Mouse (Mus musculus) lung, adult 2 months (tissue): ENCODE results near the gene Sin3a. TPM values are rescaled to one million over a fixed set of nuclear protein-coding genes. Genes with fewer than 3 reads are reported as not detected.

ENCODE experiments used
- DNase-seq: peaks from one replicate; pipeline ENCODE4 v3.0.0; 2022
- H3K4me1 ChIP-seq: fragments of 200-500 bp; 2 replicates; pipeline ENCODE4 v1.6.1; 2011; ENCODE audit warnings: low read length; ENCODE audit not compliant: control insufficient read depth, insufficient read depth
- H3K4me3 ChIP-seq: fragments of 200-500 bp; replicated peaks from 2 replicates; pipeline ENCODE3; 2011; ENCODE audit warnings: low read depth, mild to moderate bottlenecking, control low read depth, low read length; ENCODE audit errors: extremely low read depth
- CTCF ChIP-seq: fragments of 200-500 bp; IDR thresholded peaks from 2 replicates; pipeline ENCODE4 v1.5.1; 2011; ENCODE audit warnings: mild to moderate bottlenecking, low read length, control low read depth; ENCODE audit not compliant: insufficient read depth
- POLR2A ChIP-seq: fragments of 200-500 bp; IDR thresholded peaks from 2 replicates; pipeline ENCODE4 v1.6.1; 2011; ENCODE audit warnings: low read depth, mild to moderate bottlenecking, control low read depth, low read length, borderline replicate concordance; ENCODE audit errors: extremely low read depth
- WGBS: fragments of 180-500 bp; shearing (Covaris S2); methylation state at CpG from one replicate; pipeline ENCODE4 v1.1.7; 2018; 5-methylcytosine and 5-hydroxymethylcytosine counted together
- polyA plus RNA-seq: library from polyadenylated mRNA; depleted of rRNA; stranded (reverse); fragments of >200 nt; gene quantifications from 2 replicates; pipeline ENCODE4 v1.2.3, GENCODE M21; 2012

Sin3a gene
- polyA plus RNA-seq, 1 experiment: 68.4 TPM

DNA sequence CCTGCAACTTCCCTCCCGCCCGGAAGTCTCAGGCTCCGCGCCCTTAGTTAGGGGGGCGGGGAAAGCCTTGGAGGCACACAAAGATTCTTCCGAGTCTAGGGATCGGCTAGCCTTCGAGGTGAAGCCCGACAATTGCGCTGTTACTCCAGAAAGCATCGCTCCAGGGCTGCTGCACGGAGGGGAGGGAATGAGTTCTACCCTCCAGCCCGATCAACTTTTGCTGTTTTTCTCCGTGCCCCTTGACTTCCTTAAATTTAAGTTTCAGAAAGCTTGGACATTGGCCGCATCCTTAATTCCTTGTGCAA lies 1.9 kb downstream of the Sin3a start:
- no peak for DNase-seq
- no peak for TF ChIP-seq CTCF
- peak; percentile 79; the same call in 1 of the 2 replicates for TF ChIP-seq POLR2A
- 0% methylated on average over 15 of the region's 15 CpGs for WGBS

DNA sequence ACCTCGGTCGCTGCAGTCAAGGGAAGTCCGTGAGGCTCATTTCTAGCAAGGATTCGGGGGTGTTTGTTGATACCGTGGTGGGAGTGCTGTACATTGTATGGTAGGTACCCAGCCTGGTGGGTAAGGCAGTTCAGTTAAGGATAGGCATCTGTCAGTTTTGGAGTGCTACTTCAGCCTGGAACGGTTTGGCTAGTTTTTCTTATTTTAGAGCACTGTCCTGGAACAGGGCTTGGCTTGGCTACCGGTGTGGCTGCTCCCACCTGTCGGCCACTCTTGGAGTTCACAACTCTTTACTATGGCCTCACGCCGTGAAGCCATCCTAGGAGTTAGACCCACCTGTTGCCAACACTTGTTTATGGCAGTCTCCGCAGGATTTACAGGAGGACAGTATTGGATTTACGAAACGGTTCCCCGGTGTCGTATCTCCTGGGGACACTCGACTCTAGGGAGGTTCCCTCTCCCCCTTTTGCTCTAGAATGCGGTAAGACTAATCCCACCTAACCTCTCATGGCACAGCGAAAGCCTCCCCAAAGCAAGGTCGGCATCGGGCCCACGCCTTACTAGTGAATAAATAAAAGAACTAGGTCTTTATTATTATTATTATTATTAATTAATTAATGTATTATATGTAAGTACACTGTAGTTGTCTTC lies 2.5 kb downstream of the Sin3a start:
- 2% methylated on average over 21 of the region's 21 CpGs for WGBS
- peaks cover 13% of the 10 kb centered on the region for H3K4me1 ChIP-seq
- peak overlapping the region; percentile 85 for H3K4me3 ChIP-seq

More for the DNA sequence above, 1.9 kb downstream of the Sin3a start:
- Histone ChIP-seq H3K4me1 (peaks cover 13% of the 10 kb centered on the region), H3K4me3 (peak overlapping the region; percentile 85)

DNA sequence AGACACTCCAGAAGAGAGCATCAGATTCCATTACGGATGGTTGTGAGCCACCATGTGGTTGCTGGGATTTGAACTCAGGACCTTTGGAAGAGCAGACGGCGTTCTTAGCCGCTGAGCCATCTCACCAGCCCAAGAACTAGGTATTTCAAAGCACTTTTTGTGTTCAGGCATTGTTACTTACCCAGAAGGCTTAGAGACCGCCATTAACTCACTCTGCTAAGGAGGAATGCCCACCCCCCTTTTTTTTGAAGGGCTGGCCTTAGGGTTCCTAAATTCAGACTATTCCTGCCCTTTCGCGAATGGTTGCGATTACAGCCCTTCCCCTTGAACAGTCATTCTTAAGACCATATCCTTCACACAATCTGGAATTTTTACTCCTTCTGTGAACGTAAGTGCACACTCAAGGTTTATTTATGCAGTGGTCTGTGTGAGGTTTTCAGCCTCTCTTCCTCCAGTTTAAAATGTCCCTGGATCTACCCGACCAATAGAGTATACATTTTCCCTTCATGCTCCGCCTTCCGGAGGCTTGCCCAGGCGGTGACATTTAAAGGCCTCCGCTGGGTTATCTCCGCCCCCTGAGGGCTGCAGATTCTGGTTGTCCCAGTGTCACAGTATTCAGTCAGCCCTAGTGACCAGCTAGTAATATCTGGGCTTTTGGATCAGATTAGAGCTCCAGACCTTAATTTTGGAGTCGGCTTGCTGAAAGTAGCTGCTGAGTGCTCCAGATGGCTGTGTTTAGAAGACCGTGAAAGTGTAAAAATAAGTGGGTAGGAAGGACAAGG lies 3.2 kb downstream of the Sin3a start:
- Histone ChIP-seq H3K4me3 (peak overlapping the region; percentile 51), H3K4me1 (peaks cover 13% of the 10 kb centered on the region)
- WGBS: 3% methylated on average over 17 of the region's 17 CpGs
- DNase-seq: peak; percentile 63
- no peak for TF ChIP-seq POLR2A

More for the DNA sequence above, 2.5 kb downstream of the Sin3a start:
- DNase-seq: peak; percentile 23
- no peak for TF ChIP-seq POLR2A
- TF ChIP-seq CTCF: 0 out of 2 replicates have a peak, but pooled peaks have one; percentile 20

DNA sequence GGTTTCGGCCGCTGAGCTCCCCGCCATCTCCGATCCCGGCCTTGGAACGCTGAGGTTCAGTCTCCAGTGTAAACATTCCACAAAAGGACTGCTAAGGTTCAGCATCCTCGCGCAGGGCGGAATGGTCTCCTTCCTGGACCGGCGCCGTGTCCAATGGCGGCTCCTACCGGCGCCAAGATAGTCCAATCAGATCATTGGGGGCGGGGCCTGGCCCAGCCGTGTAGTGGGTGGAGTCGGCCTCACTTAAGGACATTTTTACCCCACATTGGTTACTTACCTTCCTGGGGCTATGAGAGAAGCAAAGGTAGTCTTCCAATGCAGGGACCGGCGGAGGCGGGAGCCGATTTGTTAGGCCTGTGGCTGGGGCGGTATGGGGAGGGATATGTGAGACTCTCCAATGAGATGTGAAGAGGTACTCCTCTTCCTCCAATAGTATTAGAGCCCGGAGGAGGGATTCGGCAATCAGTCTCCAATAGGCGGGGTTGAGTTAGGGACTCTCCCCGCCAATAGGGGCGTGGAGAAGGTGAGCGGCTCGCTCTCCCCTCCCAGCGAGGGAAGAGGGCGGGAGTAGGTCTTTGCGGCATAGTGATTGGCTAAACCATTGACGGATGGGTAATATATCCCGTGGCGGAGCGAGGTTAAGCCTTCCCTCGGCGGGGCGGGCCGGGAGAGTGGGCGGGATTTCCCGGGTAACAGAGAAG lies 4.0 kb downstream of the Sin3a start:
- DNase-seq: peak; percentile 99
- under 1% methylated on average over 43 of the region's 43 CpGs for WGBS
- TF ChIP-seq CTCF (no peak), POLR2A (peak; percentile 65; the same call in 1 of the 2 replicates)
- Histone ChIP-seq H3K4me3 (peak overlapping the region; percentile 51), H3K4me1 (peaks cover 13% of the 10 kb centered on the region)

DNA sequence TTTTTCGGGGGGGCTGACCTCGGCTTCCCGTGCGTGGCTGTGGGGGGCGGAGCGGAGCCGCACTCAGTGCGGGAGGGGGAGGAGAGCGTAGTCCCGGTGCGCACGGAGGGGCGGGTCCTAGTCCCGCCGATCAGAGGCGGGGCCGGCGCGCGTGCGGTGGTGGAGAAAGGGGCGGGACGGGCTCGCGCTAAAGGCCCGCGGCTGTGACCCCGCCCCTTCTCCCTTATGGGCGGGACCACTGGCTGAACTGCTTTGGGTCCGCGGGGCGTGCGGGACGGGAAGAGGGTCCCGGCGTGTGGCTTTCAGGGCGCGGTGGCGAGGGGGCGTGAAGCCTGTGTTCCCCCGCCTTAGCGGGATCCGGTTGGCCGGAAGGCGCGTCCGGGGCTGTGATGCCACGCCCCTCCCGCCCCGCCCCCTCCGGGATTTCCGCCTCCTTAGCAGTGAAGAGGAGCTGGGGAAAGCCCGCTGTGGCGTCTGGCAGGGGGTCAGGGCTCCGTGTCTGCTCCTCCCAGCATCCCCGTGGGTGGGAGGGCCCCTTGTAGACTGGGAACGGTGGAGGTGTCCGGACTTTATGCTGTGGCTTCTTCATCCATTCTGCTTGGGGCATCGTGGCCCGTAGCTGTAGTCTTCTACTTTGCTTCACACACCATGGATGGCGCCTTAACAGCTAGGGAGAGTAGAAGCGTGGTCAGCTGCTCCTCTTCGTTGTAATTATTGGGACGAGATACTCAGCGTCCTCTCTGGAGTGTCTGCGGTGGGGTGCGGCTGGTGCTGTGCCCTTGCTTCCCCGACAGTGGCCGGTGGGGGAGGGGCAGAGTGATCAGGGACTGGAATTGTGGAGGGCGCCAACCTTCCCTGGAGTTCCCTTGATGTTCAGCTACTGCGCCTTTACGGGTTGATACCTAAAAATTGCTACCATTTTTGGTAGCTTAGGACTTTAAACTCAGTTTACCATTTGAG lies 5.1 kb downstream of the Sin3a start:
- Histone ChIP-seq H3K4me3 (peak overlapping the region; percentile 66), H3K4me1 (peaks cover 10% of the 10 kb centered on the region)
- DNase-seq: peak; percentile 91
- TF ChIP-seq CTCF (no peak), POLR2A (peak; percentile 26; the same call in 1 of the 2 replicates)
- WGBS: under 1% methylated on average over 58 of the region's 72 CpGs

DNA sequence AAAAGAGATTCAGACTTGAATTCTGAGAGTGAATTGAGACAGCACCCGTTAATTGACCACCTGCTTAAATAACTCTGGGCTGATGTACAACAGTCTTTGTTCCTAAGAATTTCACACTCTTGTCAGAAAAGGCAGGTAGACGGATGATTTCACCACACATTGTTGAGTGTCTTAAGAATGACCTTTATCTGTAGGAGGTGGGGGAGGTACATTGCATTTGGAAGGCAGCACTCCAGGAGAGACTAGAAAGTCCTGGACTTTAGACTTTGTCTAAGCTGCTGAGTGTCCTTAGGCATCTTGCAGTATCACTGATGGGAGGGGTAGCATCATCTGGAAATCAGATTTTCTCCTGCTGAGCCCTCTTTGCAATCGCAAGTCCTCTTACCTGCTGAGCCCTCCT lies 10.4 kb downstream of the Sin3a start:
- H3K4me3 ChIP-seq: no peak overlapping the region
- 72% methylated on average over 3 of the region's 3 CpGs for WGBS

DNA sequence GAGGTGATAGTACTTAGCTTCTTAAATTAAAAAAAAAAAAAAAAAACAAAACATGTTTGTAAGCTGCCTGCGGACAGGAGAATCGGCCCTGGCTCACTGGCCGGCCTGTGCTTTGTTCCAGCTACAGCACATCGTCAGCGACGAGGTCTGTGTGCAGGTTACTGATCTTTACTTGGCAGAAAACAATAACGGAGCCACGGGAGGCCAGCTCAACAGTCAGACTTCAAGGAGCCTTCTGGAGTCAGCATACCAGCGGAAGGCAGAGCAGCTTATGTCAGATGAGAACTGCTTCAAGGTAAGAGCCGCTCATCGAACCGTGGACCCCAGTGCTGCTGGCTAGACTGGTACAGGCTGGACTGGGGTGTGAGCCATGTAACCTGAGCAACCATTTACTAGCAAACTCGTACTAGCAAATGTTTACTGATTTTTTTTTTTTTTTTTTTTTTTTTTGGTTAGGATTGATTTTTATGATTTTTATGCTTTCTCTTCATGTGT lies 45.5 kb downstream of the Sin3a start:
- TF ChIP-seq POLR2A: no peak
- Histone ChIP-seq H3K4me3 (no peak overlapping the region), H3K4me1 (no peaks in the 10 kb centered on the region)
- no peak for DNase-seq
- 94% methylated on average over 13 of the region's 13 CpGs for WGBS

More for the DNA sequence above, 10.4 kb downstream of the Sin3a start:
- no peaks in the 10 kb centered on the region for H3K4me1 ChIP-seq
- DNase-seq: no peak
- TF ChIP-seq POLR2A: no peak
- TF ChIP-seq CTCF: no peak

DNA sequence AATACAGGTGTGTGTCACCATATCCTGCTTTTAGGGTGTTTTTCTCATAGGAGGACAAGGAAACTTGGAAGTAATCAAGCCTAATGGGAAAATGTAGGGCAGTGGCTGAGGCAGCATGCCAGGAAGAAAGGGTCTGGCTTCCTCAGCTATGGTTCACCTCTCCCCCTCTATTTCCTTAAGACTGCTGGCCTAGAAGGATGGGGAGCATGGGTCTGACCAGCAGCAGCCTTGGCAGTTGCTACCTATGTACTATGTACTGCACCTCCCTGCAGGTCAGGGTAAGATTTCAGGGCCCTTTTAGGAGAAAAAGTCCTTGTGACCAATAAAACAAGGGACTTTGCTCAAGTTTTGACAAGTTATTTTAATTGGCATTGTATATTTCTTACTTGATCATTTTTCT lies 57.8 kb downstream of the Sin3a start:
- no peak overlapping the region for H3K4me3 ChIP-seq
- TF ChIP-seq POLR2A (no peak), CTCF (no peak)
- peaks cover 3% of the 10 kb centered on the region; the same call in 1 of the 2 replicates for H3K4me1 ChIP-seq
- no peak for DNase-seq
